ENCODE assay signal across 16 mouse cellular contexts in the genomic region with DNA sequence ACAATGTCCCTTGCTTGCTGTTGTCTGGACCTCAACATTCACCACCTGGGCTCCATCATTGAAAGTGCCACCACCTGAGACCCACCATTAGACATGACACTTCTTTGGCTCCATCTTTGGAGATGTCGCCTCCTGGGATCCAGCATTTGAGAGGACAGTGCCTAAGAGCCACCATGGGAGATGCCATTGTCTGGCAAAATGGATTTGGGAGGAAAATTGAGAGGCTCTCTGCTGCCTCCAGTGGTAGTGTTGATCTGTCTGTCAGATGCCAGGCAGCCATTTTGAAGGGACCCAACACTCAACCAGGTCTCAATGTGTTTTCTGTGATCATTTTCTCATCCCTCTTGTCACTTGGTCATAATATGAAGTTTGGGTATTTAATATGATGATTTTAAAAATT. TPM values are rescaled to one million over a fixed set of nuclear protein-coding genes. Genes with fewer than 3 reads are reported as not detected.
DNase-seq lines count a peak whose midpoint lies in the region; ATAC-seq and TF ChIP-seq lines count a peak whose summit lies in the region.
"Had no signal": no experiment of that assay in that cellular context is flagged by ENCODE, and none has a peak within 500 bp of the region (broad histone marks: within the 10 kb centered on the region; RNA-seq: fewer than 3 reads in every experiment).

No protein-coding gene starts in this region.

- H3K36me3 ChIP-seq in forebrain, postnatal 0 days (ENCODE audit: insufficient read depth): no peaks in the 10 kb centered on the region
- H3K36me3 ChIP-seq in forebrain, embryonic 14.5 days (ENCODE audit: control insufficient read depth, insufficient read depth, low read length): no peaks in the 10 kb centered on the region
- H3K36me3 ChIP-seq in liver, postnatal 0 days (replicated peaks; ENCODE audit: insufficient read depth, low read length): no peaks in the 10 kb centered on the region
- no peaks in the 10 kb centered on the region for H3K36me3 ChIP-seq in liver, embryonic 11.5 days (ENCODE audit: control insufficient read depth, insufficient read depth, low read length)
- H3K36me3 ChIP-seq: embryonic facial prominence, embryonic 13.5 days; kidney, embryonic 15.5 days; liver, embryonic 13.5 days had no signal

- no peak for ATAC-seq in forebrain, postnatal 0 days
- no peak for ATAC-seq in forebrain, embryonic 14.5 days
- ATAC-seq in liver, postnatal 0 days: no peak
- no peak for ATAC-seq in liver, embryonic 11.5 days (replicated peaks; ENCODE audit: low FRiP score)
- ATAC-seq in megakaryocyte progenitor cell, adult 5-6 weeks (replicated peaks; ENCODE audit: poor library complexity): peak; percentile 65
- ATAC-seq: forebrain, embryonic 16.5 days had no signal

- H3K27me3 ChIP-seq in forebrain, postnatal 0 days (ENCODE audit: insufficient read depth, low read length): no peaks in the 10 kb centered on the region
- no peaks in the 10 kb centered on the region for H3K27me3 ChIP-seq in forebrain, embryonic 14.5 days (replicated peaks; ENCODE audit: control insufficient read depth, insufficient read depth, low read length)
- H3K27me3 ChIP-seq in liver, postnatal 0 days (ENCODE audit: insufficient read depth, low read length): no peaks in the 10 kb centered on the region
- H3K27me3 ChIP-seq in liver, embryonic 11.5 days (replicated peaks; ENCODE audit: control insufficient read depth, insufficient read depth, low read length): no peaks in the 10 kb centered on the region
- H3K27me3 ChIP-seq: kidney, embryonic 15.5 days; liver, embryonic 13.5 days had no signal

- no peak overlapping the region for H3K27ac ChIP-seq in forebrain, postnatal 0 days (ENCODE audit: low read depth, low read length)
- H3K27ac ChIP-seq in forebrain, embryonic 14.5 days (ENCODE audit: low read depth, low read length): no peak overlapping the region
- no peak overlapping the region for H3K27ac ChIP-seq in liver, postnatal 0 days (ENCODE audit: low read depth)
- no peak overlapping the region for H3K27ac ChIP-seq in liver, embryonic 11.5 days (ENCODE audit: low read depth, low read length)
- H3K27ac ChIP-seq: embryonic facial prominence, embryonic 13.5 days; kidney, embryonic 15.5 days; liver, embryonic 13.5 days had no signal

- no peak for TF ChIP-seq EP300 in liver, postnatal 0 days (IDR thresholded peaks at IDR 0.05; ENCODE audit: low read depth)

- TF ChIP-seq CTCF in forebrain, postnatal 0 days (IDR thresholded peaks at IDR 0.05; ENCODE audit: low read depth): peak; percentile 43
- peak; percentile 49 for TF ChIP-seq CTCF in liver, postnatal 0 days (IDR thresholded peaks at IDR 0.05; ENCODE audit: low read depth)

- 89% methylated on average over 1 of the region's 1 CpGs for WGBS in forebrain, postnatal 0 days
- 91% methylated on average over 1 of the region's 1 CpGs for WGBS in forebrain, embryonic 14.5 days
- WGBS in liver, postnatal 0 days (ENCODE audit: insufficient replicate concordance): 86% methylated on average over 1 of the region's 1 CpGs
- 81% methylated on average over 1 of the region's 1 CpGs for WGBS in liver, embryonic 11.5 days

- no peaks in the 10 kb centered on the region for H3K9me3 ChIP-seq in forebrain, postnatal 0 days (ENCODE audit: low read length)
- no peaks in the 10 kb centered on the region for H3K9me3 ChIP-seq in forebrain, embryonic 14.5 days (replicated peaks; ENCODE audit: control insufficient read depth, low read length)
- no peaks in the 10 kb centered on the region for H3K9me3 ChIP-seq in liver, postnatal 0 days (ENCODE audit: low read length)
- H3K9me3 ChIP-seq in liver, embryonic 11.5 days (ENCODE audit: control insufficient read depth, low read length): no peaks in the 10 kb centered on the region
- H3K9me3 ChIP-seq: embryonic facial prominence, embryonic 13.5 days; kidney, embryonic 15.5 days; liver, embryonic 13.5 days had no signal

- H3K4me3 ChIP-seq in forebrain, postnatal 0 days (ENCODE audit: low read depth, low read length): no peak overlapping the region
- H3K4me3 ChIP-seq in forebrain, embryonic 14.5 days (ENCODE audit: low read depth, low read length): no peak overlapping the region
- H3K4me3 ChIP-seq in liver, postnatal 0 days (ENCODE audit: low read depth, low read length): no peak overlapping the region
- H3K4me3 ChIP-seq in liver, embryonic 11.5 days (ENCODE audit: low read depth, low read length): no peak overlapping the region
- H3K4me3 ChIP-seq: embryonic facial prominence, embryonic 13.5 days; kidney, embryonic 15.5 days; liver, embryonic 13.5 days had no signal

- no peak for DNase-seq in forebrain, postnatal 0 days
- DNase-seq in forebrain, embryonic 14.5 days (ENCODE audit: low spot score): no peak
- no peak for DNase-seq in liver, postnatal 0 days
- no peak for DNase-seq in liver, embryonic 11.5 days (ENCODE audit: low spot score)
- DNase-seq in ES-CJ7 (ENCODE audit: low read depth, low spot score): peak; percentile 71
- no peak for DNase-seq in right cerebral cortex, postnatal 25 days
- DNase-seq in layer of hippocampus, adult 8-10 months (ENCODE audit: low spot score in 2 of 2): no peak
- DNase-seq: adrenal gland, adult 8-10 months; cerebellum, adult 18-20 months; heart, postnatal 10 days; liver, embryonic 13.5 days; thymus, postnatal 14 days had no signal

- H3K4me1 ChIP-seq in forebrain, postnatal 0 days (ENCODE audit: insufficient read depth): no peaks in the 10 kb centered on the region
- H3K4me1 ChIP-seq in forebrain, embryonic 14.5 days (ENCODE audit: control insufficient read depth, insufficient read depth, low read length): no peaks in the 10 kb centered on the region
- no peaks in the 10 kb centered on the region for H3K4me1 ChIP-seq in liver, postnatal 0 days (ENCODE audit: insufficient read depth)
- H3K4me1 ChIP-seq in liver, embryonic 11.5 days (replicated peaks; ENCODE audit: control insufficient read depth, insufficient read depth, low read length): no peaks in the 10 kb centered on the region
- H3K4me1 ChIP-seq: embryonic facial prominence, embryonic 13.5 days had no signal

- no peak overlapping the region for H3K4me2 ChIP-seq in forebrain, postnatal 0 days (ENCODE audit: low read depth)
- no peak overlapping the region for H3K4me2 ChIP-seq in forebrain, embryonic 14.5 days (ENCODE audit: low read length)
- no peak overlapping the region for H3K4me2 ChIP-seq in liver, postnatal 0 days (ENCODE audit: low read depth, low read length)
- no peak overlapping the region for H3K4me2 ChIP-seq in liver, embryonic 11.5 days
- H3K4me2 ChIP-seq: embryonic facial prominence, embryonic 13.5 days; kidney, embryonic 15.5 days; liver, embryonic 13.5 days had no signal

- H3K9ac ChIP-seq in forebrain, postnatal 0 days: no peak overlapping the region
- H3K9ac ChIP-seq in forebrain, embryonic 14.5 days (ENCODE audit: low read length): no peak overlapping the region
- no peak overlapping the region for H3K9ac ChIP-seq in liver, postnatal 0 days (replicated peaks)
- no peak overlapping the region for H3K9ac ChIP-seq in liver, embryonic 11.5 days (ENCODE audit: low read depth, low read length)
- H3K9ac ChIP-seq: embryonic facial prominence, embryonic 13.5 days; kidney, embryonic 15.5 days; liver, embryonic 13.5 days had no signal

RNA-seq across cellular contexts. Expression of gene Lat, which starts 33.8 kb away (rescaled TPM):
- 1.4 and 1.7 TPM in 2 replicates for total RNA-seq in forebrain, postnatal 0 days (2014; rRNA removed)
- polyA plus RNA-seq in forebrain, postnatal 0 days (2015; fragmentation: Nextera tagmentation; extraction: Ambion mirVana): 0.15 and 0.38 TPM in 2 replicates
- 0.50 and 0.91 TPM in 2 replicates for polyA plus RNA-seq in forebrain, embryonic 14.5 days (2014; fragmentation: Nextera tagmentation; extraction: Ambion mirVana)
- 8.7 and 9.2 TPM in 2 replicates for polyA plus RNA-seq in liver, postnatal 0 days (2015; fragmentation: Nextera tagmentation; extraction: Ambion mirVana)
- polyA plus RNA-seq in liver, embryonic 11.5 days (2014; fragmentation: Nextera tagmentation; extraction: Ambion mirVana): 18.8 and 20.3 TPM in 2 replicates
- 0.35 and 2.8 TPM in 2 replicates for total RNA-seq in megakaryocyte progenitor cell, adult 5-6 weeks (2015)
- 1.0 and 1.6 TPM in 2 replicates for total RNA-seq in megakaryocyte progenitor cell, adult 5-6 weeks (2017)
- total RNA-seq in layer of hippocampus, adult 8-10 months (2022): 1 to 10 TPM in 3 of 4 experiments, under 1 TPM in 1; 0.98 to 2.5 (median 1.7) TPM

RNA-seq across cellular contexts. Expression of gene Spns1, which starts 41.7 kb away (rescaled TPM):
- total RNA-seq in forebrain, postnatal 0 days (2014; rRNA removed): 102 and 198 TPM in 2 replicates
- 71.3 and 78.4 TPM in 2 replicates for polyA plus RNA-seq in forebrain, postnatal 0 days (2015; fragmentation: Nextera tagmentation; extraction: Ambion mirVana)
- 48.4 and 53.8 TPM in 2 replicates for polyA plus RNA-seq in forebrain, embryonic 14.5 days (2014; fragmentation: Nextera tagmentation; extraction: Ambion mirVana)
- 17.2 and 18.6 TPM in 2 replicates for polyA plus RNA-seq in liver, postnatal 0 days (2015; fragmentation: Nextera tagmentation; extraction: Ambion mirVana)
- polyA plus RNA-seq in liver, embryonic 11.5 days (2014; fragmentation: Nextera tagmentation; extraction: Ambion mirVana): 43.8 and 43.9 TPM in 2 replicates
- 8.3 and 8.4 TPM in 2 replicates for total RNA-seq in megakaryocyte progenitor cell, adult 5-6 weeks (2015)
- 8.4 and 16.2 TPM in 2 replicates for total RNA-seq in megakaryocyte progenitor cell, adult 5-6 weeks (2017)
- total RNA-seq in layer of hippocampus, adult 8-10 months (2022): 100 to 1,000 TPM in 1 of 4 experiments, 10 to 100 TPM in 3; 84.2 to 104 (median 93.7) TPM
